Mouse (Mus musculus) lung, adult 2 months (tissue): ENCODE measurements at regions not wholly inside any gene's neighbourhood (a gene's known extent, or its start where the extent isn't known, plus 50 kb on each side); places are given as distances from the start of the nearest gene placed in this dataset.

ENCODE experiments used
- CTCF ChIP-seq: fragments of 200-500 bp; IDR thresholded peaks from 2 replicates; pipeline ENCODE4 v1.5.1; 2011; ENCODE audit warnings: mild to moderate bottlenecking, low read length, control low read depth; ENCODE audit not compliant: insufficient read depth
- POLR2A ChIP-seq: fragments of 200-500 bp; IDR thresholded peaks from 2 replicates; pipeline ENCODE4 v1.6.1; 2011; ENCODE audit warnings: low read depth, mild to moderate bottlenecking, control low read depth, low read length, borderline replicate concordance; ENCODE audit errors: extremely low read depth

DNA sequence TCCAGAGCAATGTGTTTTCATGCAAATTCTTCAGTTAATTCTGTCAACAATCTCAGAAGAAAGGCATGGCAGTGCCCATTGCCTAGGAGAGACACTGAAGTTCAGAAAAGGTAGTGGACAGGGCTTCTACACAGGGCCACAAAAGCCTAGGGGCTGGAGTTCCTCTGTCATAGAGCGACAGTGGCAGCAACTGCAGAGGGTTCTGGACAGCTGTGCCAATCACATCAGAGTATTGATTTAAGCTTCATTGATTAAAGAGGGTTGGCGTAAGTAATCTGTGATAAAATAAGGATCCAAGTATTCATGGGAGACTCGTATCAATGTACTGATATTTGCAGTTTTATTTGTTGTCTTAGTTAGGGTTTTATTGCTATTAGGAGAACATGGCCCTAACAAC is 143.5 kb upstream of the P2ry1 start:
- no peak for TF ChIP-seq CTCF
- no peak for TF ChIP-seq POLR2A
